Mouse (Mus musculus) heart, postnatal 0 days (tissue): ENCODE measurements around the gene Ephb2. TPM values are rescaled to one million over a fixed set of nuclear protein-coding genes. Genes with fewer than 3 reads are reported as not detected.

ENCODE experiments used
- ATAC-seq: fragments of 200-750 bp; cut with Nextera tagmentation; 2 replicates; pipeline ENCODE4 v1.8.0; 2017; ENCODE audit warnings: low read depth, moderate number of reproducible peaks, moderate library complexity; ENCODE audit not compliant: insufficient read depth
- DNase-seq: peaks from one replicate; pipeline ENCODE4 v3.0.0-alpha.2; 2016; ENCODE audit warnings: low spot score
- H3K27ac ChIP-seq: fragments of 300-500 bp; sonication (generic); 2 replicates; pipeline ENCODE4 v1.5.1; 2014; ENCODE audit warnings: low read depth, mild to moderate bottlenecking
- H3K27me3 ChIP-seq: fragments of 300-500 bp; sonication (generic); 2 replicates; pipeline ENCODE4 v1.6.1; 2014; ENCODE audit warnings: low read length, mixed read lengths; ENCODE audit not compliant: control insufficient read depth, insufficient read depth
- H3K36me3 ChIP-seq: fragments of 300-500 bp; sonication (generic); replicated peaks from 2 replicates; pipeline ENCODE4 v1.6.1; 2014; ENCODE audit warnings: low read length, mixed read lengths; ENCODE audit not compliant: control insufficient read depth, insufficient read depth
- H3K4me1 ChIP-seq: fragments of 300-500 bp; sonication (generic); 2 replicates; pipeline ENCODE4 v1.6.1; 2014; ENCODE audit warnings: antibody characterized with exemption; ENCODE audit not compliant: control insufficient read depth, insufficient read depth
- H3K4me2 ChIP-seq: fragments of 300-500 bp; sonication (generic); 2 replicates; pipeline ENCODE4 v1.6.1; 2014; ENCODE audit warnings: low read depth, mild to moderate bottlenecking, low read length, moderate library complexity
- H3K4me3 ChIP-seq: fragments of 300-500 bp; sonication (generic); 2 replicates; pipeline ENCODE4 v1.5.1; 2014; ENCODE audit warnings: low read depth, low read length
- H3K9ac ChIP-seq: fragments of 300-500 bp; sonication (generic); replicated peaks from 2 replicates; pipeline ENCODE4 v1.6.1; 2014; ENCODE audit warnings: low read depth, low read length, mixed read lengths
- H3K9me3 ChIP-seq: fragments of 300-500 bp; sonication (generic); replicated peaks from 2 replicates; pipeline ENCODE4 v1.6.1; 2016; ENCODE audit warnings: low read length; ENCODE audit not compliant: control insufficient read depth
- CTCF ChIP-seq: IDR thresholded peaks from 2 replicates; pipeline ENCODE4 v1.5.1; 2016; ENCODE audit warnings: antibody characterized with exemption, control low read depth, low read depth
- EP300 ChIP-seq: IDR thresholded peaks from 2 replicates; pipeline ENCODE4 v1.6.1; 2016; ENCODE audit warnings: antibody characterized with exemption, low read depth
- WGBS: fragments of 180-500 bp; shearing (Covaris S2); extraction: QIAGEN DNeasy Blood & Tissue Kit; methylation state at CpG from one replicate; pipeline ENCODE4 v1.1.7; 2014; 5-methylcytosine and 5-hydroxymethylcytosine counted together
- polyA plus RNA-seq: library from polyadenylated mRNA; unstranded; fragments of >200 nt; fragmentation: Nextera tagmentation; extraction: Ambion mirVana; gene quantifications from 2 replicates; pipeline ENCODE4 v1.2.1, GENCODE M21; 2015
- total RNA-seq: library from RNA; depleted of rRNA; stranded (reverse); fragments of >200 nt; gene quantifications from 2 replicates; pipeline ENCODE4 v1.2.3, GENCODE M21; 2014; ENCODE audit warnings: low replicate concordance

The Ephb2 gene
- total and polyA plus RNA-seq, 2 experiments from 2014 or later: 0.19 to 10.2 TPM

DNA sequence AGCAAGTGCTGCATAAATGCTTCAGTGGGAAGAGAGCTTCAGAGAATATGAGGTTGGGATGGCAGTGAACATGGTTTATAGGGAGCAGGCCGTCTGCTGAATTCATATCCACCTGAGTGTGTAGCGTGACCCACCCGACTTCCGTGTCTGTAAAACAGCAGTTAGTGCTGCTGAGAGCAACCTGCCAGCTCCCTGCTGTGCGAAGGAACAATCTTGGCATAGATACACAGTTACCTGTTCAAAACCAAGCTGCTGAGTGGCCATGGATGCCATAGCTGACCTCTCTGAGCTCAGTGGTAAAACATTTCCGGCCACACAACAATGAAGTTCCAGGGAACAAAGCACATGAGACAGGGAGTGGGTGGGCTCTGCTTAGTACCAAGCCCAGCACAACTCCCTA lies 138.5 kb downstream of the Ephb2 start:
- no peaks in the 10 kb centered on the region for H3K36me3 ChIP-seq
- no peak overlapping the region for H3K4me2 ChIP-seq
- TF ChIP-seq EP300 (no peak), CTCF (no peak)
- 92% methylated on average over 6 of the region's 6 CpGs for WGBS
- ATAC-seq (no peak), DNase-seq (no peak)
- H3K9ac ChIP-seq: no peak overlapping the region
- peaks cover 6% of the 10 kb centered on the region; the same call in 1 of the 2 replicates for H3K9me3 ChIP-seq
- no peaks in the 10 kb centered on the region for H3K4me1 ChIP-seq
- H3K27me3 ChIP-seq: 0 out of 2 replicates have a peak, but pooled peaks cover 6% of the 10 kb centered on the region
- no peak overlapping the region for H3K27ac ChIP-seq
- no peak overlapping the region for H3K4me3 ChIP-seq

- WGBS: 21% methylated on average over 5 of the region's 5 CpGs
- Histone ChIP-seq H3K4me3 (no peak overlapping the region), H3K27me3 (0 out of 2 replicates have a peak, but pooled peaks cover 3% of the 10 kb centered on the region), H3K36me3 (no peaks in the 10 kb centered on the region), H3K27ac (no peak overlapping the region), H3K4me1 (no peaks in the 10 kb centered on the region), H3K9ac (no peak overlapping the region), H3K9me3 (peaks cover 6% of the 10 kb centered on the region; the same call in 1 of the 2 replicates), H3K4me2 (no peak overlapping the region)
- ATAC-seq (no peak), DNase-seq (peak; percentile 31)
- TF ChIP-seq CTCF: peak; percentile 92
- no peak for TF ChIP-seq EP300
Observed at GRCm38 (mm10) chr4:136696381-136696925, 139.3 kb downstream of the Ephb2 start.

DNA sequence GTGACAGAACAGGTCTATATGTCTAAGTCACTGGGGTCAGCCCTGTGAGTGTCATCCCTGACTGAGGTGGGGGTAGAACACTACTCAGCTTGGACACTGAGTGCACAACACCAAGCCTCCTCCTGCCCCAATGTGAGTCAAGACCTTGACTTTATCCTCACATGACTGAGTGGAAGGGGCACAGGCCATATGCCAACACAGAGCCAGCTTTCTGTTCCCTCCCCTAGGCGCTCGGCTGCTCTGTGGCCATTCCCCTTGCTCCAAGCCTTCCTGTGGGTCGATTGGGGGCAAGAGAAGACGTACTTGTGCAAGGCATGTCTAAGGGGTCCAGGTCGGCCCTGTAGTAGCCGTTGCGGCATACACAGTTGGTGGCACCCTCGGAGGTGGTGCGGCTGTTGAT lies 140.1 kb downstream of the Ephb2 start:
- no peaks in the 10 kb centered on the region for H3K27me3 ChIP-seq
- H3K4me2 ChIP-seq: no peak overlapping the region
- ATAC-seq (no peak), DNase-seq (no peak)
- peaks cover 6% of the 10 kb centered on the region; the same call in 1 of the 2 replicates for H3K9me3 ChIP-seq
- H3K9ac ChIP-seq: no peak overlapping the region
- H3K27ac ChIP-seq: no peak overlapping the region
- H3K36me3 ChIP-seq: no peaks in the 10 kb centered on the region
- 84% methylated on average over 9 of the region's 9 CpGs for WGBS
- TF ChIP-seq EP300 (no peak), CTCF (no peak)
- H3K4me3 ChIP-seq: no peak overlapping the region
- H3K4me1 ChIP-seq: no peaks in the 10 kb centered on the region

DNA sequence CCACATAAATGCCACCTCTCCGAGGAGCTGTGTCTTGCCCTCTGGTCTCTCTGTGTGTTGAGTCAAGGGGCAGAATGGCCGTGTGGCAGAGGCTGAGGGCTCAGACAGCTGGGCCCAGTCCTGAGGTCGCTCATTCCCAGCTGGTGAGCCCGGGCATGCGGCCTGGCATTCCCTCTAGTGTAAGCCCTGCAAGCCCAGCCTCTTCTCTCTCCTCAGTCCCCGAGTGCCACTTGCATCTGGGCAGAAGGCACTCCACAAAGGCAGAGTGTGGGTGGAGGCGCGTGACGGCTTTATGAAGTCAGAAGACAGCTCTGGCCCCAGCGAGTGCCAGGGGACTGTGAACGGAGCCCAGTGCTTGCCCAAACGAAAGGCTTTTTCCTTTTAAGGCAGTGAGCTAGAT lies 145.8 kb downstream of the Ephb2 start:
- no peak overlapping the region for H3K27ac ChIP-seq
- no peaks in the 10 kb centered on the region for H3K36me3 ChIP-seq
- ATAC-seq (no peak), DNase-seq (no peak)
- 86% methylated on average over 12 of the region's 12 CpGs for WGBS
- no peak overlapping the region for H3K4me3 ChIP-seq
- H3K4me2 ChIP-seq: no peak overlapping the region
- H3K4me1 ChIP-seq: no peaks in the 10 kb centered on the region
- H3K9ac ChIP-seq: no peak overlapping the region
- TF ChIP-seq CTCF: no peak
- no peak for TF ChIP-seq EP300
- H3K9me3 ChIP-seq: peaks cover 6% of the 10 kb centered on the region; the same call in 1 of the 2 replicates
- H3K27me3 ChIP-seq: peaks cover 6% of the 10 kb centered on the region; the same call in 1 of the 2 replicates

DNA sequence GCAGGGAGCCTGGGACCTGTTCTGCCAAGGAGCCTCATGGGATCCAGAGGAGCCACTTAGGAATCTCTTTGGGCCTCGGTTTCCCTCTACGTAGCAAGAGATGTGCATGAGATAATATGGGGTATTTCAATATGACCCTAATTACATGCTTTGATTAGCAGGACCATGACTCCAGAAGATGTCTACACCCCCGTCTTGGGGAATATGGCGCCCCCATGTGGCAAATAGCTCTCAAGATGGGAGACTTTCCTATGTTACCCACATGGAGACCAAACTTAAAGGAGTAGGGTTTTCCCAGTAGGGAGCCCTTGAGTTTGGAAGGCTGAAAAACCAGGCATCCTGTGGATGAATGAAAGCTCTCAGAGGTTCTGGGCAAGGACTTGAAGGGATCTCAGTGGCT lies 147.7 kb downstream of the Ephb2 start:
- no peaks in the 10 kb centered on the region for H3K36me3 ChIP-seq
- no peak for ATAC-seq
- DNase-seq: no peak
- no peak overlapping the region for H3K9ac ChIP-seq
- peaks cover 10% of the 10 kb centered on the region; the same call in 1 of the 2 replicates for H3K27me3 ChIP-seq
- TF ChIP-seq CTCF (no peak), EP300 (no peak)
- WGBS: 67% methylated on average over 4 of the region's 4 CpGs
- no peaks in the 10 kb centered on the region for H3K4me1 ChIP-seq
- peaks cover 6% of the 10 kb centered on the region; the same call in 1 of the 2 replicates for H3K9me3 ChIP-seq
- no peak overlapping the region for H3K27ac ChIP-seq
- no peak overlapping the region for H3K4me3 ChIP-seq
- no peak overlapping the region for H3K4me2 ChIP-seq

- Histone ChIP-seq H3K27me3 (peaks cover 19% of the 10 kb centered on the region; the same call in 1 of the 2 replicates), H3K4me3 (no peak overlapping the region), H3K9ac (no peak overlapping the region), H3K27ac (no peak overlapping the region), H3K36me3 (no peaks in the 10 kb centered on the region), H3K4me1 (no peaks in the 10 kb centered on the region), H3K4me2 (no peak overlapping the region), H3K9me3 (no peaks in the 10 kb centered on the region)
- DNase-seq: no peak
- 67% methylated on average over 10 of the region's 10 CpGs for WGBS
- no peak for ATAC-seq
- TF ChIP-seq CTCF (no peak), EP300 (no peak)
Observed at GRCm38 (mm10) chr4:136685431-136685869, 150.3 kb downstream of the Ephb2 start.
